Mouse (Mus musculus) kidney, embryonic 16.5 days (tissue): Measurements from ENCODE around the gene Ryk. TPM values are rescaled to one million over a fixed set of nuclear protein-coding genes. Genes with fewer than 3 reads are reported as not detected.
A peak's percentile ranks its signal among the peaks of the same experiment; 100 is the strongest.

Source experiments
- ATAC-seq: fragments of 200-750 bp; cut with Nextera tagmentation; 2 replicates; pipeline ENCODE4 v1.8.0; 2017; ENCODE audit warnings: moderate TSS enrichment; ENCODE audit not compliant: low FRiP score, low TSS enrichment
- H3K27ac ChIP-seq: fragments of 300-500 bp; sonication (generic); 2 replicates; pipeline ENCODE4 v1.5.1; 2014; ENCODE audit warnings: low read length
- H3K27me3 ChIP-seq: fragments of 300-500 bp; sonication (generic); 2 replicates; pipeline ENCODE4 v1.6.1; 2014; ENCODE audit warnings: low read length, control low read depth, mixed read lengths; ENCODE audit not compliant: insufficient read depth
- H3K36me3 ChIP-seq: fragments of 300-500 bp; sonication (generic); 2 replicates; pipeline ENCODE4 v1.6.1; 2014; ENCODE audit warnings: low read length, control low read depth, mixed read lengths; ENCODE audit not compliant: insufficient read depth
- H3K4me1 ChIP-seq: fragments of 300-500 bp; sonication (generic); 2 replicates; pipeline ENCODE4 v1.6.1; 2014; ENCODE audit warnings: low read length, control low read depth, mixed read lengths; ENCODE audit not compliant: insufficient read depth
- H3K4me2 ChIP-seq: fragments of 300-500 bp; sonication (generic); replicated peaks from 2 replicates; pipeline ENCODE4 v1.6.1; 2014; ENCODE audit warnings: low read depth, low read length
- H3K4me3 ChIP-seq: fragments of 300-500 bp; sonication (generic); 2 replicates; pipeline ENCODE4 v1.5.1; 2014; ENCODE audit warnings: mild to moderate bottlenecking, low read length
- H3K9ac ChIP-seq: fragments of 300-500 bp; sonication (generic); replicated peaks from 2 replicates; pipeline ENCODE4 v1.6.1; 2014; ENCODE audit warnings: low read length
- H3K9me3 ChIP-seq: fragments of 300-500 bp; sonication (generic); 2 replicates; pipeline ENCODE4 v1.6.1; 2016; ENCODE audit warnings: low read length, control low read depth
- WGBS: fragments of 180-500 bp; shearing (Covaris S2); extraction: QIAGEN DNeasy Blood & Tissue Kit; methylation state at CpG from one replicate; pipeline ENCODE4 v1.1.7; 2014; 5-methylcytosine and 5-hydroxymethylcytosine counted together
- polyA plus RNA-seq: library from polyadenylated mRNA; unstranded; fragments of >200 nt; fragmentation: Nextera tagmentation; extraction: Ambion mirVana; gene quantifications from 2 replicates; pipeline ENCODE4 v1.2.1, GENCODE M21; 2015

Gene Ryk
- polyA plus RNA-seq, 1 experiment from 2014 or later, result 17.0 TPM

DNA sequence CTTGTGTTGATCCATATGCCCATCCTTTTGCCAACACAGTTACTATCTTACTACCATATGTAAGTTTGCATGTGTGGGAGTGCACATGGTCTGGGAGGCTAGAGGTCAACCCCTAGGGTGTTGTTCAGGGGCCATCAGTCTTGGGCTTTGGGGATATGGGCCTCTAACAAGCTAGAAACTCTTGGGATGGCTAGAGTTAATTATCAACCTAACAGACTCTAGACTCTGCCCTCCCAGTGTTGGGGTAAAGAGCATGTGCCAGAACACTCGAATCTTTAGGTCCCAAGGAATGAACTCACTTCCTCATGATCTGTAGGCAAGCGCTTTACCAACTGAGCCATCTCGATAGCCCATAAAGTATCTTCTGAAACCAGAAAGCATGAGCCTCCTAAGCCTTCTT lies 91.4 kb downstream of the Ryk start:
- 0 out of 2 replicates have a peak, but pooled peaks have one; percentile 42 for ATAC-seq
- H3K9ac ChIP-seq, result no peak overlapping the region
- no peaks in the 10 kb centered on the region for H3K9me3 ChIP-seq
- 0 out of 2 replicates have a peak, but pooled peaks cover 3% of the 10 kb centered on the region for H3K4me1 ChIP-seq
- no peak overlapping the region for H3K27ac ChIP-seq
- no peak overlapping the region for H3K4me2 ChIP-seq
- 73% methylated on average over 3 of the region's 3 CpGs for WGBS
- H3K27me3 ChIP-seq, result no peaks in the 10 kb centered on the region
- no peaks in the 10 kb centered on the region for H3K36me3 ChIP-seq
- no peak overlapping the region for H3K4me3 ChIP-seq

- Histone ChIP-seq H3K4me1 (peaks cover 7% of the 10 kb centered on the region; the same call in 1 of the 2 replicates), H3K4me3 (no peak overlapping the region), H3K27me3 (no peaks in the 10 kb centered on the region), H3K27ac (no peak overlapping the region), H3K9me3 (no peaks in the 10 kb centered on the region), H3K9ac (no peak overlapping the region), H3K4me2 (no peak overlapping the region), H3K36me3 (no peaks in the 10 kb centered on the region)
- WGBS, result 75% methylated on average over 6 of the region's 6 CpGs
- no peak for ATAC-seq
Observed at GRCm38 (mm10) chr9:102929776-102930175, 95.1 kb downstream of the Ryk start.

GRCm38 (mm10) chr9:102933925-102934721 lies 99.4 kb downstream of the Ryk start:
- Histone ChIP-seq H3K36me3 (no peaks in the 10 kb centered on the region), H3K9ac (0 out of 2 replicates have a peak overlapping the region, but pooled peaks have one; percentile 12), H3K4me1 (peaks cover 7% of the 10 kb centered on the region; the same call in 1 of the 2 replicates), H3K4me3 (peak overlapping the region; percentile 22; the same call in 1 of the 2 replicates), H3K4me2 (peak overlapping the region; percentile 48), H3K27me3 (no peaks in the 10 kb centered on the region), H3K27ac (no peak overlapping the region), H3K9me3 (no peaks in the 10 kb centered on the region)
- ATAC-seq, result 0 out of 2 replicates have a peak, but pooled peaks have one; percentile 31
- 47% methylated on average over 20 of the region's 20 CpGs for WGBS

DNA sequence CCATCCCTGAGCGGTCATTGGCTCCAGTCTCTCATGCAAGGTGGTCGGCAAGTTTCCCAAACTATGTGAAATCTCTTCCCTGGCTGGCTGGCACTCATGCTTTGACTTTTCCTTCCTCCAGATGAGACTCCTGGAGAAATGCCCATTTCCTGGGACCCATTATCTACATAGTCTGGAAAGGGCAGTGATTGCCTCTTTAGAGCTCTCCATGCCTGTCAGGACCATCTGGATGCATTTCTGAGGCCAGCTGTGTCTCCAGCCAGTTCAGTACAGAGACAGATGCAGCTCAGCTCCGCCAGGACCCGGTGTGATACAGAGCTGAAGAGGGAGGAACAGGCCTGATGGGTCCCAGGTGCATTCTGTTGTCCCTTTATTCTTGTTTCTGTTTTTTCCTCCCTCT lies 107.5 kb downstream of the Ryk start:
- H3K9ac ChIP-seq, result no peak overlapping the region
- no peak for ATAC-seq
- no peak overlapping the region for H3K4me2 ChIP-seq
- no peaks in the 10 kb centered on the region for H3K9me3 ChIP-seq
- H3K4me3 ChIP-seq, result no peak overlapping the region
- H3K27me3 ChIP-seq, result no peaks in the 10 kb centered on the region
- 88% methylated on average over 4 of the region's 4 CpGs for WGBS
- no peaks in the 10 kb centered on the region for H3K36me3 ChIP-seq
- H3K27ac ChIP-seq, result no peak overlapping the region
- H3K4me1 ChIP-seq, result no peaks in the 10 kb centered on the region

- H3K9ac ChIP-seq, result no peak overlapping the region
- no peak overlapping the region for H3K4me3 ChIP-seq
- H3K36me3 ChIP-seq, result no peaks in the 10 kb centered on the region
- WGBS, result 91% methylated on average over 9 of the region's 9 CpGs
- no peaks in the 10 kb centered on the region for H3K9me3 ChIP-seq
- H3K4me1 ChIP-seq, result no peaks in the 10 kb centered on the region
- H3K27ac ChIP-seq, result no peak overlapping the region
- ATAC-seq, result no peak
- H3K4me2 ChIP-seq, result no peak overlapping the region
- H3K27me3 ChIP-seq, result no peaks in the 10 kb centered on the region
Observed at GRCm38 (mm10) chr9:102944891-102945290, 110.2 kb downstream of the Ryk start.

GRCm38 (mm10) chr9:102946469-102947015 lies 111.8 kb downstream of the Ryk start:
- 77% methylated on average over 12 of the region's 12 CpGs for WGBS
- Histone ChIP-seq H3K27me3 (no peaks in the 10 kb centered on the region), H3K9ac (no peak overlapping the region), H3K4me3 (no peak overlapping the region), H3K9me3 (no peaks in the 10 kb centered on the region), H3K36me3 (no peaks in the 10 kb centered on the region), H3K27ac (no peak overlapping the region), H3K4me2 (no peak overlapping the region), H3K4me1 (no peaks in the 10 kb centered on the region)
- no peak for ATAC-seq

- no peak overlapping the region for H3K27ac ChIP-seq
- 73% methylated on average over 5 of the region's 5 CpGs for whole genome bisulfite sequencing
- ATAC-seq, result no peak
Observed at GRCm38 (mm10) chr9:102948706-102949105, 114.0 kb downstream of the Ryk start.

DNA sequence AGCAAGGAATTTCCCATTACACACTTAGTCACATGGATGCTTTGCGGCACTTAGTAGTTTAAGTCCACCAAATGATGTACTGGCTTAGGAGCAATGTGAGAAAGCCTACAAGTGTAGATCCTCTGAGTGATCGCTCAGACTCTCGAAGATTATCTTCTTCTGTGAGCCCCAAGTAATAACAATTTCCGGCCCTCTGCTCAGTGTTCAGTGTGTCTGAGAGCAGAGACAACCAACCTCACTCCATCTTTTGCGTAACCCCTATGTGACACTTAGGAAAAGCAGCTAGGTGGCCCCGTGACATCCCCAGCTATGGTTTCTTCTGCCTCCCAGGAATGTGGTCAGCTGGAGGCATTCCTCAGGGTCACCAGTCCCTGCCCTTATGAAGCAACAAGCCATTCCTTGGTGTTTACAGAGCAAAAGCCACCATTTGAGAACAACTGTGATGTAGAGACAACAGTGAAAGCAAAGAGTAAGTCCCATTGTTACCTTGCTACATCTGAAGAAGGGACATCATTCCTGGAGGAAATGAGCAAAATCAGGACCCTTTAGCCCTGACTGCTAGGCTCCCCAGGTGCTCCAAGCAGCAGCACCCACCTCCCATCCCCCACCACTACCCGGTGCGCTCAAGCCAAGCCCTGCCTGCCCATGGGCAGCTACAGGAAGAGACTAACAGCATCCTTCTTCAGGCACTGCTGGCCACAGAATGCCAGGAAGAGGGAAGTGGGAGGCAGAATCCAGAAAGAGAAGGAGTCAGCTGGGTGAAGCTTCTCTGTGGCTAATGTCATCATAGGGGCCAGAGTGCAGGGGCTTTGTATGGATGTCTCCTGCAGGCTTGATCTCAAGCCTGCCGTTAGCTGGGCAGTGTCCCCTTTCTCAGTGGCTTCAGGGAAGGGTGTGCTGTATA lies 116.6 kb downstream of the Ryk start:
- 81% methylated on average over 9 of the region's 9 CpGs for WGBS
- H3K4me1 ChIP-seq, result no peaks in the 10 kb centered on the region
- no peak overlapping the region for H3K4me3 ChIP-seq
- H3K27ac ChIP-seq, result no peak overlapping the region
- H3K27me3 ChIP-seq, result no peaks in the 10 kb centered on the region
- no peak overlapping the region for H3K4me2 ChIP-seq
- no peaks in the 10 kb centered on the region for H3K36me3 ChIP-seq
- ATAC-seq, result no peak
- no peak overlapping the region for H3K9ac ChIP-seq
- H3K9me3 ChIP-seq, result no peaks in the 10 kb centered on the region

More at GRCm38 (mm10) chr9:102948706-102949105, 114.0 kb downstream of the Ryk start:
- H3K9ac ChIP-seq, result no peak overlapping the region
- no peaks in the 10 kb centered on the region for H3K9me3 ChIP-seq
- H3K36me3 ChIP-seq, result no peaks in the 10 kb centered on the region
- no peak overlapping the region for H3K4me2 ChIP-seq
- no peak overlapping the region for H3K4me3 ChIP-seq
- H3K27me3 ChIP-seq, result no peaks in the 10 kb centered on the region
- H3K4me1 ChIP-seq, result no peaks in the 10 kb centered on the region

- WGBS, result 83% methylated on average over 3 of the region's 3 CpGs
- Histone ChIP-seq H3K27ac (no peak overlapping the region), H3K4me2 (no peak overlapping the region), H3K36me3 (no peaks in the 10 kb centered on the region), H3K4me3 (no peak overlapping the region), H3K9me3 (no peaks in the 10 kb centered on the region), H3K9ac (no peak overlapping the region), H3K4me1 (no peaks in the 10 kb centered on the region), H3K27me3 (no peaks in the 10 kb centered on the region)
- ATAC-seq, result no peak
Observed at GRCm38 (mm10) chr9:102955866-102956265, 121.1 kb downstream of the Ryk start.
